Mouse (Mus musculus) adrenal gland, adult 2 months (tissue): Measurements from ENCODE around the gene Rnf34. TPM values are rescaled to one million over a fixed set of nuclear protein-coding genes. Genes with fewer than 3 reads are reported as not detected.

Experiments
- DNase-seq: peaks from one replicate; pipeline ENCODE4 v3.0.0; 2021
- long read RNA-seq: library from polyadenylated mRNA; stranded (forward); transcript quantifications from one replicate; pipeline ENCODE4 v2.0.0, GENCODE M21; 2021
- polyA plus RNA-seq: library from polyadenylated mRNA; depleted of rRNA; stranded (reverse); fragments of >200 nt; gene quantifications from 2 replicates; pipeline ENCODE4 v1.2.3, GENCODE M21; 2012; rRNA removed
- total RNA-seq, 2 experiments: library from RNA; stranded (reverse); gene quantifications; 2 replicates each; pipeline ENCODE4 v1.2.3; 2021

The Rnf34 gene
- total RNA-seq (10 to 100 TPM; 17.9 to 33.8 TPM), polyA plus RNA-seq (3.7 and 4.4 TPM in 2 replicates)
- long read RNA-seq, full-length matches to known transcripts = 23 of 26 reads
- long read RNA-seq, partial matches to known transcripts = 1 of 26 reads
- long read RNA-seq, other reads (novel, unspliced or antisense) = 2 of 26 reads

DNA sequence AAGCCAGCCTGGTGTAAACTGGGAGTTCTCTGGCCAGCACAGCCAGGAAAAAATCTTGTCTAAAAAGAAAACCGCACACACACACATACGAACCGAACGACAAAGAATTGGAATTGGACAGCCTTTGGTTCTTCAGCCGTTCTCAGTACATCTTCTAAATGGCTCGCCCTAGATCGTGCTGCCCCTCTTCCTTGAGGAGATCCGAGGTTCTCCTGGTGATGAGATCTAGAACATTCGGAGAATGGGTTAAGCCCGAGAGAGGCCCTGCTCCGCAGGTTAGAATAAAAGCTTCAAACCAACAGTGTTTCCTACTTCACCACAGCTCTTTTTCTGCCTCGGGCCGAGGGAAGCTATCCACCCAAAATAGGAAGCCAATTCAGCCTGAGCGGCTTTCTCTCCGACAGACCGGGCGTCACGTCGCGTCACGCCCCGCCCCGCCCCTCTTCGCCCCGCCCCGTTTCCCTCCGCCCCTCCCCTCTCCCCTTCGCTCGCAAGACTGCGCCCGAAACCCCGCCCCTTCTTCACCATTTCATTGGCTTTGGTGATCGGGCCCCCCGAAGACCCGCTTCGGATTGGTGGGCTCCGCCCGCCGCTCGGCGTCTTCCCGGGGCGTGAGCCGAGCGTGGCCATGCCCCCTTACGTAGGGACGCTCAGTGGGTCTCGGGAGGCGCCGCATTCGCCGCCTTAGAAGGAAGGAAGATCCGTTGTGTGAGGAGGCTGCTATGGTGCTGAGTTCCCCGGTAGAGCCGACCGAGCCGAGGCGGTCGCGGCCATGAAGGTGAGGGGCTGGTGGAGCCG, at the start of gene Rnf34:
TSS of gene Rnf34 (plus strand) at position 528 of the 798 bp plus-strand sequence.
- DNase-seq = peak; percentile 99

DNA sequence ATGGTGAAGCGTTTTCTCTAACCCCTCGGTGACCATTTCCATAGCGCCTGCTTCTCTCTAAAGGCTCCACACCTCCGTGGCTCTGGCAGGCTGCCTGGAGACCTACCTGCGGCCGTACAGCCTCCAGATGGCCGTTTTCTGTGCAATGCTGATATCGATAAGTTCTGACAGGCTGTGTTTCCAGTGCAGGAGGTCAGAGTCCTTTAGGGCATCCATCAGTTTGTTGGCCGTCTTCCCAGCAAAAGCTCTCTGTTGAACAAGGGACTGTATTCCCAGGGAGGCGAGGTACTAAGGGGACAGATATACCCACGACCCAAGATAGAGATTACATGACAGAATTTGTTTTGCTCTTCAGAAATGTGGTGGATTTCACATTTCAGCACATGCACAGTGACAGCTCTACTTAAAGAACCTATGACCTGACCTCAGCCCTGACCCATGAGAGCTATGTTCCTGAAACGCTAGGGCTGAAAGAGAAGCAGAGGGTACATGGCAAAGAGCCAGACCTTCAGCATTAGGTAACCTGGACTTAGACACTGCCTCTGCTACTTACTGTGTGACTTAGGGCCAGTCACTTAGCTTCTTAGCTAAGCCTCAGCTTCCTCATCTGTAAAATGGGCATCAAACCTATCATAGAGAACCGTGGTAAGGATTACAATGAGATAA, 49.4 kb upstream of the Rnf34 start:
- peak; percentile 23 for DNase-seq

DNA sequence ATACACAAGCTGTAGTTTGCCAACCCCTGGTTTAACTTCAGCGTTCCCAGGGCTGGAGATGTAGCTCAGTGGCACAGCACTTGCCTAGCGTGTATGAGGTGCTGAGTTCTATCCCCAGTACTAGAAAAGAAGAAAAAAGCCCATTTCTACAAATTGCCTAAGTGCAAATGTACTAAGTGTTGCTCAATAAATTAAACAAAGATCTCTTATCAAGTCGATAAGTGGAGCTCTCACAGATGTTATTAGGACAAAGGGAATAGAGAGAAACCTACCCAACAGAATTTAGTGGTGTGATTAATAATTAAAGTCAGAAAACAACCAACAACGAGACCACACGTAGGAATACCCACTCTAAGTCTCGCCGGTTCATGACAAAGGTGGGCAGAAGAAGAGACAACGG, 48.2 kb upstream of the Rnf34 start:
- DNase-seq = no peak

DNA sequence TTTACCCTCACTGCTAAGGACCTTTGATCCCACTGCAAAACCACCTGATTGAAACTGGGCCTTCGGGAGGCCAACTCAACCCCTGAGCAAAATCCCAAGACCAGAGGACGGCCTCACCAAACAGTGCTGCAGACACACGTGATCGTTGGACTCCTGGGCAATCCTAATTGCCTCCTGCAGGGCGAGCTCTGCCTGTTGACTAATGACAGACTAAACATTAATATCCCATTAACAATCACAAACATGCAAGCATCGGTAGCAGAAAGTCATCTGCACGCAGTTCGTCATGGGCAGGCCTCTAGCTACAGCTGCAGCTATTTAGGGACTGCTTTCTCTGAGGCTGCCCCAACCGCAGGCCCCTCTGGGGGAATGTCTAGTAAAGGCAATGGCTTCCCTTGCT, 47.1 kb upstream of the Rnf34 start:
- no peak for DNase-seq

DNA sequence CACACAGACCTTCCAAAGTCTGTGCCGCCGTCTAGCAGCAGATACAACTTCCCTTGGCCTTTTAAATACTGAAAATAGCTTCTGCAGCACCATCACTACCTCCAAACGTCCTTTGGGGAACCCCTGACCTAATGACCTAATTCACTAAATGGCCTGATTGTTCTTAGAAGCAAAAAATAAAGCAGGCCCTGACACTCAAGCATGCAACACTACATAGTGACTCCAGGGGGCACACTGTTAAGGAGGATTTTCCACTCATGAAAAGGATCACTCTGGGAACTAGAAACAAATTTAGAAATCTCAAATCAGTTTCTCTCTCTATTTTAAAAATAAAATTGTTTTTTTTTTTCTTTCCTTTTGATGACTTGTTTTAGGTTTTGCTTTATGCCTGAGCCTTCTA, 44.3 kb upstream of the Rnf34 start:
- DNase-seq = no peak

DNA sequence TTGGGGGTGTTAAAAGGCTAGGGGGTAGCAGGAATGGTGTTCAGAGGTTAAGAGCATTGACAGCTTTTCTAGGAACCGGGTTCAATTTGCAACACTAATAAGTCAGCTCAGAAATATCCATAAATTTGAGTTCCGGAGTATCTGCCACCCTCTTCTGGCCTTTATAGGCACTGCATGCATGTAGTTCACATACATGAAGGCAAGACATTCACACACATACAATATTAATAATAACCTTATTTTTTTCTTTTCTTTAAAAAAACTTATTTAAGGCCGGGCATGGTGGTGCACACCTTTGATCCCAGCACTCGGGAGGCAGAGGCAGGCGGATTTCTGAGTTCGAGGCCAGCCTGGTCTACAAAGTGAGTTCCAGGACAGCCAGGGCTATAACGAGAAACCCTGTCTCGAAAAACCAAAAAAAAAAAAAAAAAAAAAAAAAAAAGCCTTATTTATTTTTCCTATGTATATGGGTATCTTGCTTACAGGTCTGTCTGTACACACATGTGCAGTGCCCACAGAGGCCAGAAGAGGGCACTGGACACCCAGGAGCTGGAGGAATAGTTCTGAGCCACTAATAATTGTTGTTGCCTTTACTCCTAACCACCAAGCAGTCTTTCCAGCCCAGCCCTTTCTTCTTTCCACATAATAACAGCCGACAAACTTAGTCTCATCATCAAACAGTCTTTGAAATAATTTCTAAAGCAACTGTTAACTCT, 38.3 kb upstream of the Rnf34 start:
- DNase-seq = peak; percentile 67

DNA sequence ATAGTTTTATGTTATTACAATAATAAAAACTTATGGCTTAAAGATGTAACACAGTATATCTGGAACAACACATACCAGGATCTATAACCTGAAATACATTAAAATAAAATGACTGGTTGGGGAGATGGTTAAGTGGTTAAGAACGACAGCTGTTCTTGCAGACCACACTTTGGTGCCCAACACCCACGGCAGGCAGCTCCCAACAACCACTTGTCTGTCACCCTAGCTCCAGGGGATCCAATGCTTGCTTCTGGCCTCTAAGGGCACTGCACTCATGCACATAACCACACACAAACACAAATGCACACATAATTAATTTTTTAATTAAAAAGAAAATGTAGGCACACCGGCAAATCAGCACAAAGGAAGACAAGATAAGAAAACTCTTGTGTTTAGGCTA, 37.1 kb upstream of the Rnf34 start:
- DNase-seq = no peak

DNA sequence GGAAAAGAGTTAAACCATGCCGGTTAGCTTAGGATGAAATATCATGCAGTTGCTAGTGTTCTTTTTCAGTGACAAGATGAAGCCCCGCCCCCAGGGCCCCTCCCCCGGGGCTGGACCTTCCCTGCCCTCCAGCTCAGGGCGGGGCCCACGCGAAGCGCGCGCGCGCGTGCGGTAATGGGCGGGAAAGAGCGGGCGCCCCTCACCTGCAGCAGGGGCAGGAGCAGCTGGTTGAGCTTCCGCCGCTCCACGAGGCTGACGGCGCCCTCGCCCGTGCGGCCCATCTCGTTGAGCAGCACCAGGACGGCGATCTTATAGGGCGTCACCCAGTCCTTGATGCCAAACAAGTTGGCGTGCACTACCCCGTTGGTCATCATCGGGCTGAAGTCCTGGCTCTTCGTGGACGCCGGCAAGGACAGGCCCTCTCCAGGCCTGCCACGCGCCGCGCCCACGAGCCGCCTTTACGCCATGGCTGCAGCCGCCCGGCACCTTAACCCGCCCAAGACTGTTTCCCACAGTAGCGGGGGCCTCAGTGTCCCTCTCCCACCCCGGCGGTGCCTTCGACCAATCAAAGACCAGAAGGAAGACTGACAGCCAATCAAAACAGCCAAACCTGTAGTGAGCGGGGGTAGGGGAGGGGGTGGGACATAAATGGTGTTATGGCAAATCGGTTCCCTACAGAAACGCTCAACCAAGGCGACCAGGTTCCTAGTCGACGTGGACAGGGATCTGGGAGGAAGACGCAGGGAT, 28.9 kb upstream of the Rnf34 start, which contains the start of gene Anapc5:
TSS of gene Anapc5 (minus strand) at position 563 of the 747 bp plus-strand sequence.
- peak; percentile 95 for DNase-seq

DNA sequence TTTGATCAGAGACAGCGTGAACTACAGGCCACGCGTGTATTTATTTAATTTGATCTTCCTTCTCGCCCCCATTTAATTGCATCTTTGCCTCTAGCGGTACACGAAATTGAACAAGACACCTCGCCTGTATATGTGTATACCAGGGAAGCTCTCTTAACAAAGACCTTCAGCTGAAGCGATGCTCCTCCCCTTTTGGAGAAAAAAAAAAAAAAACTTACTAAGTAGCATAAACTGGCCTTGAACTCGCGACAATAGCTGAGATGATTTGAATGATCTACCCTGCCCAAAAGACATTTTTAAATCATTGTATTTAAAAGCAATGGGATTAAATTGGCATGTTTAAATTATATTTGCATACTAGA, 28.3 kb upstream of the Rnf34 start:
- no peak for DNase-seq

DNA sequence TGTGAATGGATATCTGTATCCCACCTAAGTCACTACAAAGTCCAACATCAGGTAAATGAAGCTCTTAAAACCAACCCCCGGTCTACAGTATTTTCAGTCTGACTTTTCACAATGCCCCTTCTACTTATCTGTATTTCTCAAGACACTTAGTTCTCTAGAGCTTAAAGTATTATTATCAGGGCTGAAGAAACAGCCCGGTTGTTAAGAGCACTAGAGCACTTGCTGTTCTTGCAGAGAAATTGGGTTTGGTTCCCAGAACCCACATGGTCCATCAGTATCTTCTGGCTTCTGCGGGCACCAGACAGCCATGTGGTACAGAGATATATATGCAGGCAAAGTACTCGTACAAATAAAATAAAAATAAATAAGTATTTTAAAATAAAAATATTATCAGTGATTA, 27.4 kb upstream of the Rnf34 start:
- no peak for DNase-seq

DNA sequence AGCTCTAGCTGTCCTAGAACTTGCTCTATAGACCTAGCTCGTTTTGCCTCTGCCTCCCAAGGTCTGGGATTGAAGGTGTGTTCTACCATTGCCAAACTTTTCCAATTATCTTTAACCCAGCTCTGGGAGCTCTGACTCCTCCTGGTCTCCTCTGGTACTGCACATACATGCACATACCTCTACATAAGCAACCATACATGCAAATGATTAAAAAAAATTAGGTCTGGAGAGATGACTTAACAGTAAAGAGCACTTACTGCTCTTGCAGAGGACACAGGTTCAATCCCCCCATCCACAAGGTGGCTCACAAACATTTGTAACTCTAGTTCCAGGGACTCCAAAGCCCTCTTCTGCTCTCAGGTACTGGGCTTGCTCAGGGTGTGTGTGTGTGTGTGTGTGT, 25.9 kb upstream of the Rnf34 start:
- no peak for DNase-seq

DNA sequence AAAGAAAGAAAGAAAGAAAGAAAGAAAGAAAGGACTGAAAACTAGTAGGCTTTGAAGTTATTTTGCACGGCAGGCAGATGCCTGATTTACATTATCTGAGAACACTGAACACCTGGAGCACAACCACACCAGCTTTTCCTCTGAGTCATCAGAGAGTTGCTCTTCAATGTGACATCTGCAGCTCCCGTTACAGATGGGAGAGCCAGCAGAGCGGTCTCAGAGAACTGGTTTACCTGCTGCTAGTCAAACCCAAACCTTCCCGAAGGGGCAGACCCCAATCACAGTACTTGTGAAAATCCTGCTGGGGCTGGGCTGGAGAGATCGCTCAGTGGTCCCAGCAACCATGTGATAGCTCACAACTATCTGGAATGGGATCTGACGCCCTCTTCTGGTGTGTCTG, 25.4 kb upstream of the Rnf34 start:
- no peak for DNase-seq

DNA sequence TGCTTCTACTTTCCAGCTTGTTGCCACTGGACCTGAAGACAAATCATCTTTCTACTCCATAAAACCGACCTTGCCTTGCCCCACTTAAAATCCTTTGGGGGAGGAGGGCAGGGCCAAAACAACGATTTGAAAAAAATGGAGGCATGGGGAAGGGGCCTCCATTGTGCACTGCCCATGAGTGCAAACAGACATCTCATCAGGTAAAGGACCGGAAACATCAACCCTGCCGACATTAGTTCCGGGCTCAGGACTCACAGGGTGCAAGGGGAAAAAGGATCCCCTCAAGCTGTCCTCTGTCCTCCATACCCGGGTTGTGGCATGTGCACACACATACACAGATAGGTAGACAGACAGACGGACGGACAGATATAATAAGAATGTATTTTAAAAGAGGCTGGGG, 24.7 kb upstream of the Rnf34 start:
- no peak for DNase-seq

DNA sequence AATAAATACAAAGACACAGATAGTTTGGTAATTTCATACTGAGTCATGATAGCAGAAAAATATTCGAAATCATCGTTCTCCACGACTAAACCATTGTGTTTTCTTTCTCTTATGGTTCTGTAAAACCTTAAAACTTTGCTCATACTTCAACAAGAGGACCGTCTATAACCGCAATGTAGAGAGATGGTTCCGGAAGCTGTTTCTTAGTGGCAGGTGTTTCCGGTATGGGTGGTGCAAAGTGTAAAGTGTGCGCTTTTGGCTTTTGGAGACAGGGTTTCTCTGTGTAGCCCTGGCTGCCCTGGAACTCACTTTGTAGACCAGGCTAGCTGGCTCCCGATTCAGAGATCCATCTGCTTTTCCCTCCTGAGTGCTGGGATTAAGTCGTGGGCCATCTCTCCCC, 17.3 kb upstream of the Rnf34 start:
- no peak for DNase-seq

DNA sequence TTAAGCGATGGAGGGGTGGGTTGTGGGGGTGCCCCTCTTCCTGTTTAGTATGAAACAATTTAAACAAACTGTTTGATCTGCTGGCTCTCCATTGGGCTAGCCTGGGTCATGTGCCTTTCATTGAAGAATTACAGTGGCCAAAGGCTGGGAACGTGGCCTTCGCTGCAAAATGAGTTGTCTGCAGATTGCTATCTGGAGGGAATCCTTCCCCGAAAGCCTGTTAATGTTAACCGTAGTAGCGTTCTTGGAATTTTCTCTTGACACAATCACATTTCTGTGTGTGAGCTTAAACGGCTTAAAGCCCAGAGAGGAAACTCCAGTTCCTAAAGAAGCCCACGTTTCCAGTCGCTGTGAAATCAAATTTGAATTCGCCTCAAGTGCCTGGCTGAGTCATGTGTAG, 16.9 kb upstream of the Rnf34 start:
- no peak for DNase-seq

DNA sequence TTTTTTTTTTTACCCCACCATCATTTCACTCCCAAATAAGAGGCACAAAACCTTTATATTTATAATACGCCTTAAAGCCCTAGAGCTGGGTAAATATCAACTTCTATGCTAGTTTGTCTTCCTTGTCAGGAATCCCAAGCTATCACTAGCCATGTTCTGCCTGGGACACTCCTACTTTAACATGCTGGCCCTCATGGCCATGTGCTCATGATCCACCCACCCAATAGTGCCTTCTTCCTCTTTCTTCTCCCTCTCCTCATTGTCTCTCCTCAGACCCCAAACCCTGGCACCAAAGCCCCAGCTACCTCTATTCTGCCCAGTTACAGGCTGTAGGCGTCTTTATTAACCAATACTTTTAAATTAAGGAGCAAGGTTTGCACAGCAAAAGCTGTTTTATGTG, 8.7 kb upstream of the Rnf34 start:
- no peak for DNase-seq

DNA sequence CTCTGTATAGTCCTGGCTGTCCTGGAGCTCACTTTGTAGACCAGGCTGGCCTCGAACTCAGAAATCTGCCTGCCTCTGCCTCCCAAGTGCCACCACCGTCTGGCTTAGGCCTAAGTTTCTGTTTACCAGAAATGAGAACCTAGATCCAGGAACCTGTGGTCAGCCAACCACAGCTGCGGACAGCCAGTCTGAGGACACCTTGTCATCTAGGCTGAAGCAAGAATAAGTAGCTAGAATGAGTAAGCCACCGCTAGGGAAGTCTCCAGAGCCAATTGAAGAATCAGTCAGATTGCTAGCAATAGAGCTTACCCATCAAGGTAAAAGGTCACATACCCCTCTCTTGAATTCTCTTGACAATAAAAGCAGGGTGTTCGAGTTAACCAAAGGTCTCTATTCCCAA, 6.0 kb upstream of the Rnf34 start:
- DNase-seq = no peak

DNA sequence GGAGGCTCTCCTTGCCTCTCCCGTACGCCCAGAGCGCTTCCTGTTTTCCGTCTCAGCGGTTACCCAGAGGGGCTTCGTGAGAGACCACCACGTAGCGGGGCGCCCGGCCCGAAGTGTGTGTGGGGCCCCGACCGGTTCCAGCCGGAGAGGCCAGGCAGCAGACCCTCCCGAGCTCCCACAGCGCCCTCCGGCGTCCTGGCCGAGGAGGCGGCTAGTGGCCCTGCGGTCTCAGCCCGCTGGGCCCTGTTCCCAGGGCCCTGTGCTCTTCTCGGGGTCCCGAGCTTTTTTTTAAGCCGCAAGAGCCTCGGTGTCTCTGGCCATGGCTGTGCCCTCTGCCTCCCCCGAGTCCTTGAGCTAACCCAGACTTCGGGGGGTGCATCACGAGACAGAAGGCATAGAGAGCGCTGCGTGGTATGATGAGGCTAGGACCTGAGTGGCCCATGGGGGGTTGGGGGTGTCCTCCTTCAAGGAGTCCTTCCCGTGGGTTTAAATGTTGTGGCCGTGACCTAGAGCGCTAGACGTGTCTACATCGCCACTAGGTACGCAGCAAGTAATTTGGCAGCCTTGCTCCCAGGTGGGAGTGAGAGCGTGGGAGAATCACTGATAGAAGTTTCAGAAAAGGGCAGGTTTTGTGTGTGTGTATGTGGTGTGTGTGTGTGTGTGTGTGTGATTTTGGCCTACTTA, 613 bp downstream of the Rnf34 start:
- DNase-seq = no peak

DNA sequence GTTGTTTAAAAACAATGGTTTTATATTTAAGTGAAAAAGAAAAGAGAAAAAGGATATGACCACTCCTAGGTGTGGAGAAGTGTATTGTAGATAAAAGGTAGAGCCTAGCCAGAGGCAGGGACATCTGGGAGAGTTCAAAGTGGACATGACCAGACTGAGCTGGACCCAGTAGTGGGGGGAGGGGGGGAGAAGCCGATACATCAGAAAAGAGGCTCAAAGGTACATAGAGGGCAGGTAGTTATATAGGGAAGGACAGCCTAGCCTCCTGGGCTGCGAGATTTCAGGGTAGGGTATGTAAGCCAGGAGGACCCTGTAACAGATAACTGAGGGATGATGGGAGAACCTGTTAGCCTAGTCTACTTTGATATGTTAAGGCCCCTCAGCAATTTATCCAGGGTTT, 2.8 kb downstream of the Rnf34 start:
- no peak for DNase-seq

DNA sequence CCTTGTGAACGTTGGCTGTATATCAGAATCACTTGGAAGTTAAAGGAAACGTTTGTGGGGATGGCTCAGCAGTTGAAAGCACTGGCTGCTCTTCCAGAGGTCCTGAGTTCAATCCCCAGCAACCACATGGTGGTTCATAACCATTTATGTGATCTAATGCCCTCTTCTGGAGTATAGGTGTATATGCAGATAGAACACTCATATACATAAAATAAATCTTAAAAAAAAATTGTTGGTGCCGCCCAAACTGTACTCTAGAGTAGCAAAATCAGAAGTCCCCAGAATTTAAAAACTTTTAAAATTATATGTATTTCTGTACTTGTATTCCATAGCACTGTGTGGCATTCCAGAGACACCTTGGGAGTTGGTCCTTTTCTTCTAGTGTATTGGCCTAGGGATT, 6.0 kb downstream of the Rnf34 start:
- no peak for DNase-seq

DNA sequence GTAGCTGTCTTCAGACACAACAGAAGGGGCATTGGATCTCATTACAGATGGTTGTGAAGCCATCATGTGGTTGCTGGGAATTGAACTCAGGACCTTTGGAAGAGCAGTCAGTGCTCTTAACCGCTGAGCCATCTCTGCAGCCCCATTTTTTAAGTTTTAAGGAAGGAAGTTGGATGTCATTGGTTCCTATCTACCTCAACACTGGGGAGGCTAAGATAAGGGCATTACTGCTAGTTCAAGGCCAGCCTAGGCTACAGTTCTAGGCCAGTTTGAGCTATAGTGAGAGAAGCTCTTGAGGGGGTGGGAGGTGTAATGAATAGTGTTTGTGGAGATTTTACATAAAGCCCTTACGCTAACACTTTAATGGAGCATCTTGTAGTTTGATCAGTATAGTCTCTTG, 13.2 kb downstream of the Rnf34 start:
- DNase-seq = no peak

DNA sequence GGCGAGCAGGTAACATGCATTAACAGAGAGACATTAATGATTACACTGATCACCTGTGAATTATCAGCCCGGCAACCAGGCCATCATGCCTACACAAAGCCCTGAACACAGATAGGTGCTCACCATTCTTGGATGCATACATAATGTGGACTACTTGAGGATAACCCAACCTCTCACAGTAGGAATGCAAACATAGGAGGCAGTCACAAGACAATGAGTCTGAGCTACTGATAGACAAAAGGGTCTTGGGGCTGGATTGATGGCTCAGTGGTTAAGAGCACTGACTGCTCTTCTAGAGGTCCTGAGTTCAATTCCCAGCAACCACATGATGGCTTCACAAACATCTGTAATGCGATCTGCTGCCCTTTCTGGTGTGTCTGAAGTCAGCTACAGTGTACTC, 22.8 kb downstream of the Rnf34 start:
- no peak for DNase-seq
